Mouse (Mus musculus): ENCODE results near the gene Pim3.

GRCm38 (mm10) chr15:88841580-88842299 is 20.2 kb upstream of the Pim3 start:
- TF ChIP-seq CTCF (IDR thresholded peaks at IDR 0.05; ENCODE audit: low read depth, low read length) = no peak
- TF ChIP-seq POLR2A (IDR thresholded peaks at IDR 0.05; ENCODE audit: extremely low read depth, insufficient read depth, low read length) = no peak
